In the genomic region with DNA sequence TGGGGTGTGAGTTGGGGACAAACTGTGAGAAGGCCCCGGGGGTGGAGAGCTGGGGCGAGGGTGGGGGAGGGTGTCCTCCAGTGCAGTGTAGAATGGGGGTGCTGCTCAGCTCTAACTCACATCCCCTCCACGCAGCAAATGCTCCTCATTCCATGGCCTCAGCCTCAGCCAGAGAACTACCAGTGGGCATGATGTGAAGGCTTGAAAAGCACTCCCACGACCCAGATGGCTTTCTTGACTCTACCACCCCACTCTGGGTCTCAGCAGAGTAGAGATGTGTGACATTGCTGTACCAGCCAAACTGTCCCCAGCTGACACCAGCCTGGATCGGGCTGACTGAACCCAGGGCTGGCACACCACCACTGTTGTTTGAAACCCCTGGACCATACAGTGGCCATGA, we compare ENCODE assay signal across 36 mouse cellular contexts. TPM values are rescaled to one million over a fixed set of nuclear protein-coding genes. Genes with fewer than 3 reads are reported as not detected.
DNase-seq lines count a peak whose midpoint lies in the region; ATAC-seq and TF ChIP-seq lines count a peak whose summit lies in the region.
"Had no signal": no experiment of that assay in that cellular context is flagged by ENCODE, and none has a peak within 500 bp of the region (broad histone marks: within the 10 kb centered on the region; RNA-seq: fewer than 3 reads in every experiment).

No protein-coding gene starts in this region.

- peaks cover 7% of the 10 kb centered on the region; the same call in 1 of the 2 replicates for H3K4me1 ChIP-seq in kidney, embryonic 15.5 days
- peaks cover 15% of the 10 kb centered on the region for H3K4me1 ChIP-seq in liver, adult 2 months (ENCODE audit: control insufficient read depth, insufficient read depth, low read length)
- no peaks in the 10 kb centered on the region for H3K4me1 ChIP-seq in liver, embryonic 11.5 days (replicated peaks; ENCODE audit: control insufficient read depth, insufficient read depth, low read length)
- H3K4me1 ChIP-seq: embryonic facial prominence, embryonic 13.5 days; forebrain, embryonic 12.5 days; forebrain, embryonic 15.5 days had no signal

- DNase-seq in kidney, postnatal 4 days, result no peak
- DNase-seq in liver, adult 2 months (ENCODE audit: extremely low read depth, low read depth, low spot score), result peak; percentile 44
- no peak for DNase-seq in liver, embryonic 11.5 days (ENCODE audit: low spot score)
- peak; percentile 36 for DNase-seq in right cerebral cortex, adult 18-20 months
- DNase-seq in right cerebral cortex, postnatal 10 days (ENCODE audit: low spot score in 2 of 2), result no peak
- no peak for DNase-seq in yolk sac, embryonic 10.5 days (ENCODE audit: low spot score)
- DNase-seq: adrenal gland, postnatal 10 days; adrenal gland, postnatal 36 days; B cell, adult 2 months; cerebellum, adult 11 months; cerebellum, adult 8-10 months; cerebellum, postnatal 10 days; cerebellum, postnatal 36 days; embryo, embryonic 11 days; gastrocnemius, adult 2 months; gastrocnemius, postnatal 14 days; heart, adult 11 months; heart, postnatal 10 days; heart, postnatal 36 days had no signal

- TF ChIP-seq CTCF in liver, adult 2 months (IDR thresholded peaks at IDR 0.05; ENCODE audit: low read depth, low read length), result no peak

- H3K36me3 ChIP-seq in kidney, embryonic 15.5 days, result peaks cover 45% of the 10 kb centered on the region
- H3K36me3 ChIP-seq in liver, adult 2 months (ENCODE audit: control insufficient read depth, insufficient read depth, low read length), result peaks cover 50% of the 10 kb centered on the region
- H3K36me3 ChIP-seq in liver, embryonic 11.5 days (ENCODE audit: control insufficient read depth, insufficient read depth, low read length), result peaks cover 24% of the 10 kb centered on the region

- no peak overlapping the region for H3K9ac ChIP-seq in kidney, embryonic 15.5 days
- H3K9ac ChIP-seq in liver, adult 2 months (ENCODE audit: low read depth, low read length), result no peak overlapping the region
- H3K9ac ChIP-seq in liver, embryonic 11.5 days (ENCODE audit: low read depth, low read length), result no peak overlapping the region
- H3K9ac ChIP-seq: embryonic facial prominence, embryonic 13.5 days; forebrain, embryonic 12.5 days; forebrain, embryonic 15.5 days; heart, embryonic 12.5 days; heart, embryonic 15.5 days; hindbrain, embryonic 13.5 days had no signal

- H3K27me3 ChIP-seq in kidney, embryonic 15.5 days, result peaks cover 3% of the 10 kb centered on the region; the same call in 1 of the 2 replicates
- no peaks in the 10 kb centered on the region for H3K27me3 ChIP-seq in liver, adult 2 months (ENCODE audit: control insufficient read depth, insufficient read depth, low read length)
- no peaks in the 10 kb centered on the region for H3K27me3 ChIP-seq in liver, embryonic 11.5 days (replicated peaks; ENCODE audit: control insufficient read depth, insufficient read depth, low read length)
- H3K27me3 ChIP-seq: CH12.LX; embryonic facial prominence, embryonic 13.5 days; forebrain, embryonic 12.5 days; forebrain, embryonic 15.5 days; heart, embryonic 12.5 days; heart, embryonic 15.5 days; hindbrain, embryonic 13.5 days; Patski had no signal

- no peak overlapping the region for H3K27ac ChIP-seq in kidney, embryonic 15.5 days
- H3K27ac ChIP-seq in liver, adult 2 months (replicated peaks; ENCODE audit: insufficient read depth, low read depth, low read length), result no peak overlapping the region
- no peak overlapping the region for H3K27ac ChIP-seq in liver, embryonic 11.5 days (ENCODE audit: low read depth, low read length)
- H3K27ac ChIP-seq: embryonic facial prominence, embryonic 10.5 days; embryonic facial prominence, embryonic 13.5 days; forebrain, embryonic 12.5 days; forebrain, embryonic 15.5 days; gastrocnemius, adult 2 months; heart, embryonic 15.5 days; hindbrain, embryonic 10.5 days; hindbrain, embryonic 13.5 days had no signal

- H3K4me2 ChIP-seq in kidney, embryonic 15.5 days, result no peak overlapping the region
- no peak overlapping the region for H3K4me2 ChIP-seq in liver, embryonic 11.5 days
- H3K4me2 ChIP-seq: embryonic facial prominence, embryonic 13.5 days; forebrain, embryonic 12.5 days; forebrain, embryonic 15.5 days; heart, embryonic 12.5 days; heart, embryonic 15.5 days; hindbrain, embryonic 13.5 days had no signal

- H3K79me2 ChIP-seq in liver, adult 2 months (ENCODE audit: control insufficient read depth, insufficient read depth, low read length), result no peaks in the 10 kb centered on the region

- no peak for TF ChIP-seq POLR2A in liver, adult 2 months (IDR thresholded peaks at IDR 0.05; ENCODE audit: extremely low read depth, insufficient read depth, low read length)

- 0 out of 2 replicates have a peak, but pooled peaks have one; percentile 44 for ATAC-seq in kidney, embryonic 15.5 days (replicated peaks; ENCODE audit: low FRiP score)
- ATAC-seq in liver, embryonic 11.5 days (replicated peaks; ENCODE audit: low FRiP score), result no peak
- ATAC-seq: forebrain, embryonic 15.5 days; hindbrain, embryonic 16.5 days; Patski had no signal

- no peaks in the 10 kb centered on the region for H3K9me3 ChIP-seq in kidney, embryonic 15.5 days (replicated peaks)
- no peaks in the 10 kb centered on the region for H3K9me3 ChIP-seq in liver, embryonic 11.5 days (ENCODE audit: control insufficient read depth, low read length)
- H3K9me3 ChIP-seq: embryonic facial prominence, embryonic 10.5 days; embryonic facial prominence, embryonic 13.5 days; forebrain, embryonic 12.5 days; forebrain, embryonic 15.5 days; G1E; heart, embryonic 12.5 days; heart, embryonic 15.5 days; hindbrain, embryonic 10.5 days; hindbrain, embryonic 13.5 days had no signal

- H3K4me3 ChIP-seq in kidney, embryonic 15.5 days (replicated peaks), result no peak overlapping the region
- no peak overlapping the region for H3K4me3 ChIP-seq in liver, adult 2 months (ENCODE audit: insufficient read depth, low read depth, low read length)
- no peak overlapping the region for H3K4me3 ChIP-seq in liver, embryonic 11.5 days (ENCODE audit: low read depth, low read length)
- H3K4me3 ChIP-seq: embryonic facial prominence, embryonic 10.5 days; embryonic facial prominence, embryonic 13.5 days; erythroblast, embryonic 14.5 days; forebrain, embryonic 12.5 days; forebrain, embryonic 15.5 days; gastrocnemius, adult 2 months; heart, embryonic 12.5 days; heart, embryonic 15.5 days; hindbrain, embryonic 10.5 days; hindbrain, embryonic 13.5 days had no signal

- WGBS in kidney, embryonic 15.5 days, result 82% methylated on average over 5 of the region's 5 CpGs
- 44% methylated on average over 5 of the region's 5 CpGs for WGBS in liver, adult 2 months
- 89% methylated on average over 5 of the region's 5 CpGs for WGBS in liver, embryonic 11.5 days

RNA-seq across cellular contexts. Expression of gene Cat, which starts 32.4 kb away (rescaled TPM):
- 89.3 and 99.4 TPM in 2 replicates for polyA plus RNA-seq in kidney, embryonic 15.5 days (2015; fragmentation: Nextera tagmentation; extraction: Ambion mirVana)
- 1,807 and 1,852 TPM in 2 replicates for total RNA-seq in liver, adult 2 months (2014; rRNA removed)
- polyA plus RNA-seq in liver, adult 2 months (2012; rRNA removed), result 1,476 and 1,516 TPM in 2 replicates
- 145 and 166 TPM in 2 replicates for polyA plus RNA-seq in liver, embryonic 11.5 days (2014; fragmentation: Nextera tagmentation; extraction: Ambion mirVana)

RNA-seq across cellular contexts. Expression of gene Elf5, which starts 41.1 kb away (rescaled TPM):
- polyA plus RNA-seq in kidney, embryonic 15.5 days (2015; fragmentation: Nextera tagmentation; extraction: Ambion mirVana), result 1.5 and 2.8 TPM in 2 replicates
- not detected in 2 replicates for total RNA-seq in liver, adult 2 months (2014; rRNA removed)
- not detected in 2 replicates for polyA plus RNA-seq in liver, adult 2 months (2012; rRNA removed)
- polyA plus RNA-seq in liver, embryonic 11.5 days (2014; fragmentation: Nextera tagmentation; extraction: Ambion mirVana), result not detected in 2 replicates
- total RNA-seq: adrenal gland, adult 18-20 months; adrenal gland, postnatal 10 days; adrenal gland, postnatal 36 days; CH12.LX; gastrocnemius, adult 2 months; gastrocnemius, postnatal 14 days; gastrocnemius, postnatal 4 days; heart, adult 8-10 months; heart, postnatal 10 days; heart, postnatal 36 days had no signal
- polyA plus RNA-seq: erythroblast, embryonic 14.5 days; forebrain, embryonic 15.5 days; G1E; heart, embryonic 12.5 days; hindbrain, embryonic 10.5 days; hindbrain, embryonic 13.5 days; hindbrain, embryonic 16.5 days; Patski had no signal

Comparison
In these comparisons a context has a peak if more than half of its experiments do, and no peak if none do; other contexts are left out.
1. DNase-seq: peak in liver, adult 2 months (single experiment) and right cerebral cortex, adult 18-20 months (single experiment); none in kidney, postnatal 4 days (0 of 2), liver, embryonic 11.5 days (single experiment), right cerebral cortex, postnatal 10 days (0 of 2) and yolk sac, embryonic 10.5 days (single experiment).